Mouse (Mus musculus) E14TG2a.4 (cell line): Measurements from ENCODE around the gene Dnah2.
A peak's percentile ranks its signal among the peaks of the same experiment; 100 is the strongest.
"Not testable (repeated sequence)": the region's sequence is repeated elsewhere in the genome, so short reads cannot be mapped to it uniquely, and the experiment has no call there.

Source experiments
- H3K27me3 ChIP-seq: 2 replicates; pipeline ENCODE4 v1.6.1; 2014; ENCODE audit warnings: low read length, control low read depth; ENCODE audit not compliant: insufficient read depth
- H3K36me3 ChIP-seq: 2 replicates; pipeline ENCODE4 v1.6.1; 2014; ENCODE audit warnings: low read length, control low read depth; ENCODE audit not compliant: insufficient read depth
- H3K4me1 ChIP-seq: replicated peaks from 2 replicates; pipeline ENCODE4 v1.6.1; 2014; ENCODE audit warnings: low read depth, low read length, control low read depth
- H3K4me3 ChIP-seq: replicated peaks from 2 replicates; pipeline ENCODE4 v1.5.1; 2014; ENCODE audit warnings: mild to moderate bottlenecking, low read length
- H3K9me3 ChIP-seq: 2 replicates; pipeline ENCODE4 v1.6.1; 2014; ENCODE audit warnings: low read length, control low read depth
- CTCF ChIP-seq: conservative IDR thresholded peaks from 2 replicates; pipeline ENCODE4 v1.5.1; 2014; ENCODE audit warnings: low read length
- NANOG ChIP-seq: IDR thresholded peaks from 2 replicates; pipeline ENCODE4 v1.6.1; 2014; ENCODE audit warnings: borderline replicate concordance, low read length, mixed read lengths
- POU5F1 ChIP-seq: IDR thresholded peaks from 2 replicates; pipeline ENCODE4 v1.6.1; 2014; ENCODE audit warnings: low read length, borderline replicate concordance

Dnah2 gene

DNA sequence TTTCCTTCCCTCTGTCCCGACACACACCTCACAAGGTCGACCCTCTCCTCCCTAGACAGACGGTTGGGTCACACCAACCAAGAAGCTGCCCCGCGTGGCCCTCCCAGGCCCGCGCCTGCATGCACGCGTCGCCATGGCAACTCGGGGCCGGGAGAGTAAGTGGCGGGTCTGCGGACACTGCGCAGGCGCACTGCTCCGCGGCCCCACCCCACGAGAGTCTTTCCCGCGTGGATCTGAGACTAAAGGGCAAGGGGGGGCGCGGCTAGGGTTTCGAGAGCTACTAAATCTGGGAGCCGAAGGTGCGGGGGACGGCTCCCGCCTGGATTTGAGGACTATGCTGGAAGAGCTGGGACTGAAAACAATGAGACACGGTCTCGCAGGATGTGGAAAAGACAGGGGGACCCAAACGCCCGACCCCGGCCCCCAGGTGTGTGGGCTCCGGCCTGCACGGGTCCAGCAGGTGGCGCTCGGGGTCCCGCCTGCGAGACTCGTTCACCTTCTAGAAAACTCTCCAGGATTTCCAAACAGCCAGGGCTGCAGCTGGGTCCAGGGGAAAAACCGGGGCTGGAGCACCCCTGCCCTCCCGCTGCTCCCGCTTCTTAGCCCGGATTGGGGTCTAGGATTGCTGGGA is 2.4 kb downstream of the Dnah2 start:
- peaks cover 75% of the 10 kb centered on the region for H3K4me1 ChIP-seq
- TF ChIP-seq NANOG (no peak), POU5F1 (no peak), CTCF (peak; percentile 33; the same call in 1 of the 2 replicates)

DNA sequence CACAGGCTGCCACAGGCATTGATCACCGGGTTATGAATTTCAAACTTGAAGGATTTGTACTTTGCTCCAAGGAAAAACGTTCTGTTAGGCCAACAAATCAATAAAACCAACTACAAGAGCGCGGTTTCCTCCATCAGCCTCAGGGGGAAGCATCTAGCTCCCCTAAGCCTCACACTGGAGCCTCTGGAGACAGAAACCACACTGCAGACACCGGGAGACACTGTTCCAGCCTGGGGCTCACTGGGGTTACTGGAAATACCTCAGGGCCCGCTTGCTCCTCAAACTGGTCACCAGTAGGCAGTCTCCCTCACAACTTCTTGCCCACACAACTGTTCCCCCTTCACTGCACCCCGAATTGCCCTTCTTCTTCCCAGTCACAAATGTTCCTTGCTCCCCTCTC is 3.0 kb downstream of the Dnah2 start:
- Histone ChIP-seq H3K9me3 (no peaks in the 10 kb centered on the region), H3K4me3 (peak overlapping the region; percentile 79), H3K36me3 (no peaks in the 10 kb centered on the region), H3K27me3 (peaks cover 3% of the 10 kb centered on the region; the same call in 1 of the 2 replicates), H3K4me1 (peaks cover 69% of the 10 kb centered on the region)
- TF ChIP-seq POU5F1: no peak
- no peak for TF ChIP-seq CTCF
- no peak for TF ChIP-seq NANOG

More for the DNA sequence above, 2.4 kb downstream of the Dnah2 start:
- Histone ChIP-seq H3K27me3 (peaks cover 3% of the 10 kb centered on the region; the same call in 1 of the 2 replicates), H3K36me3 (no peaks in the 10 kb centered on the region), H3K9me3 (no peaks in the 10 kb centered on the region), H3K4me3 (peak overlapping the region; percentile 79)

DNA sequence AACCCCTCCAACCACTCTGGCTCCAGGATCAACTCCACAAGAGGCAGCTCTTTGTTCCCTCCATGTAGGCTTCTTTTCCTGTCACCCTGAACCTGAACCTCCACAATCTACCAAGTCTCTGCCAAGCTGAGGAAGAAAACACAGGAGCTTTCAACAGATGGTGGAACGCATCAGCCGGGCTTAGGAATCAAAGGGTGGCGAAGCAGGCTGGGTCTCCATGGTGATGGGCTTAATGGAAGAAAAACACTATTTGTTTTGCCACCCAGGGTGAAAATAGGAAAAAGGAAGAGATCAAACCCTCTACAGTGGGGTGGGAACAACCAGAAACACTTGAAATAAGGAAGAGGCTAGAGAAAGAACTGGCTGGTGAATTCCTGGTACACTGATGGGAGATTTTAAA is 5.3 kb downstream of the Dnah2 start:
- Histone ChIP-seq H3K4me1 (peaks cover 59% of the 10 kb centered on the region), H3K9me3 (no peaks in the 10 kb centered on the region), H3K4me3 (no peak overlapping the region), H3K27me3 (peaks cover 3% of the 10 kb centered on the region; the same call in 1 of the 2 replicates), H3K36me3 (no peaks in the 10 kb centered on the region)
- TF ChIP-seq POU5F1 (no peak), CTCF (no peak), NANOG (no peak)

DNA sequence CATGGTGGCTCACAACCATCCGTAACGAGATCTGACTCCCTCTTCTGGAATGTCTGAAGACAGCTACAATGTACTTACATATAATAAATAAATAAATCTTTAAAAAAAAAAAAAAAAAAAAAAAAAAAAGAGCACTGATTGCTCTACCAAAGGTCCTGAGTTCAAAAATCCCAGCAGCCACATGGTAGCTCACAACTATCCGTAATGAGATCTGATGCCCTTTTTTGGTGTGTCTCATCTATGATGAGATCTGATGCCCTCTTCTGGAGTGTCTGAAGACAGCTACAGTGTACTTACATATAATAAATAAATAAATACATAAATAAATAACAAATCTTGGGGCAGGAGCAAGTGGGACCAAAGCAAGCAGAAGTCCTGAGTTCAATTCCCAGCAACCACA is 7.2 kb downstream of the Dnah2 start:
- H3K27me3 ChIP-seq, H3K4me3 ChIP-seq, H3K9me3 ChIP-seq, H3K36me3 ChIP-seq: not testable (repeated sequence)
- peaks cover 54% of the 10 kb centered on the region for H3K4me1 ChIP-seq

DNA sequence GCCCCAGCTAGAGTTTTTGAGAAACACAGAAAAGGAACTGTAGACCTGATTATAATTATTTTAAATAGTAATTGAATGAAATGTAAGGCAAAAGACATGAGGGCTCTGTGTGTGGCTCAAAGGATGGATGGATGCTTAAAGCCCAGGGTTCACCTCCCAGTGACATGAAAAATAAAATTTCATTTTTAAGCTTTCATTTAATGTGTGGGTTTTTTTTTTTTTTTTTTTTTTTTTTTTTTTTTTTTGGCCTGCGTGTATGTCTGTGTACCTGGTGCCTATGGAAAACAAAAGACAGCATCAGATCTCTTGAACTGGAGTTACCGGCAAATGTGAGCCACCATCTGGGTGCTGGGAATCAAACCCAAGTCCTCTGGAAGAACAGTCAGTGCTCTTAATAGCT is 8.2 kb downstream of the Dnah2 start:
- Histone ChIP-seq H3K27me3 (no peaks in the 10 kb centered on the region), H3K9me3 (no peaks in the 10 kb centered on the region)
- no peak for TF ChIP-seq POU5F1
- TF ChIP-seq NANOG: no peak
- TF ChIP-seq CTCF: no peak

DNA sequence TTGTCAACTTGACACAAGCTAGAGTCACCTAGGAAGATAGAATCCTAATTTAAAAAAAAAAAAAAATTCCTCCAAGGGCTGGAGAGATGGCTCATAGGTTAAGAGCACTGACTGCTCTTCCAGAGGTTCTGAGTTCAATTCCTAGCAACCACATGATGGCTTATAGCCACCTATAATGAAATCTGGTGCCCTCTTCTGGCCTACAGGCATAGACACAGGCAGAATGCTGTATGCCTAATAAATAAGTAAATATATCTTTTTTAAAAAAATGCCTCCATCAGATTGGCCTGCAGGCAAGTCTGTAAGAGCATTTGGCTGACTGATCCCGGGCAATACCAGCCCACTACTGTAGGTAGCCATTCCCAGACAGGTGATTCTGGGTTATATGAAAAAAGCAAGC is 13.9 kb downstream of the Dnah2 start:
- Histone ChIP-seq H3K4me1 (peaks cover 19% of the 10 kb centered on the region), H3K4me3 (no peak overlapping the region), H3K27me3 (0 out of 2 replicates have a peak, but pooled peaks cover under 1% of the 10 kb centered on the region), H3K36me3 (no peaks in the 10 kb centered on the region), H3K9me3 (no peaks in the 10 kb centered on the region)
- TF ChIP-seq NANOG (no peak), CTCF (peak; percentile 36)

More for the DNA sequence above, 8.2 kb downstream of the Dnah2 start:
- Histone ChIP-seq H3K4me3 (no peak overlapping the region), H3K4me1 (peaks cover 48% of the 10 kb centered on the region), H3K36me3 (no peaks in the 10 kb centered on the region)

DNA sequence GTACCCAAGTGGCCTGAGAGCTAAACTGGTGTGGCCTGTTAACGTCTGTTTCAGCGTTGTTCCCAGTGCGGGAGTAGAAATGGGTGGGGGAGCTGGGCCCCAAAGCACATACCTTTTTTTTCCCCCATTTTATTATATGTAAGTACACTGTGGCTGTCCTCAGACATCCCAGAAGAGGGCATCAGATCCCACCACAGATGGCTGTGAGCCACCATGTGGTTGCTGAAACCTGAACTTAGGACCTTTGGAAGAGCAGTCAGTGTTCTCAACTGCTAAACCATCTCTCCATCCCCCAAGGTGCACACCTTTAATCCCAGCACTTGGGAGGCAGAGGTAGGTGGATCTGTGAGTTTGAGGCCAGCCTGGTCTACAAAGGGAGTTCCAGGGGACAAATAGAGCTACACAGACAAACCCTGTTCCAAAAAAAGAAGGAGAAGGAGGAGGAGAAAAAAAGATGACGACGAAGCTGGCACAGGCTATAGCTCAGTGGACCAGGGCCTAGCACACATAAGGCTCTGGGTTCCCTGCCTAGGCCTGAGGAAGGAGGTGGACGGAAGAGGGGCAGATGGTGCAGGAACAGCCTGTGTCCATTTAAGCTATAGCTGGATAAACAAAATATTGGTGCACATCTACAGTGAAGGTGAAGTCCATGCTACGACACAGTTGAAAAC is 16.3 kb downstream of the Dnah2 start:
- Histone ChIP-seq H3K4me3 (no peak overlapping the region), H3K9me3 (no peaks in the 10 kb centered on the region), H3K4me1 (peaks cover 18% of the 10 kb centered on the region), H3K36me3 (no peaks in the 10 kb centered on the region), H3K27me3 (peaks cover 19% of the 10 kb centered on the region)
- TF ChIP-seq POU5F1: no peak
- no peak for TF ChIP-seq NANOG
- no peak for TF ChIP-seq CTCF

DNA sequence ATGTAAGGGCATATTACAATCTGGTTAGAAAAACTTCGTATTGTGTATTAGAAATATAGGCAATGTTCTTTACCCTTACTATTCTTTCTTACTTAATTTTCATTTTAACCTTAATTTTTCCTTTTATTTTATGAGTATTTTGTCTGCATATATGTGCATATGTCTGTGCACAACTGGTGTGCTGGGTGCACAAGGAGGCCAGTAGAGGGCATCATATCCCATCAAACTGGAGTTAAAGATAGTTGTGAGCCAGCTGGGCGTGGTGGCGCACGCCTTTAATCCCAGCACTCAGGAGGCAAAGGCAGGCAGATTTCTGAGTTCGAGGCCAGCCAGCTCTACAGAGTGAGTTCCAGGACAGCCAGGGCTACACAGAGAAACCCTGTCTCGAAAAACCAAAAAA is 18.2 kb downstream of the Dnah2 start:
- peak; percentile 59 for TF ChIP-seq CTCF
- not testable (repeated sequence) for H3K9me3 ChIP-seq
- peaks cover 24% of the 10 kb centered on the region for H3K4me1 ChIP-seq

DNA sequence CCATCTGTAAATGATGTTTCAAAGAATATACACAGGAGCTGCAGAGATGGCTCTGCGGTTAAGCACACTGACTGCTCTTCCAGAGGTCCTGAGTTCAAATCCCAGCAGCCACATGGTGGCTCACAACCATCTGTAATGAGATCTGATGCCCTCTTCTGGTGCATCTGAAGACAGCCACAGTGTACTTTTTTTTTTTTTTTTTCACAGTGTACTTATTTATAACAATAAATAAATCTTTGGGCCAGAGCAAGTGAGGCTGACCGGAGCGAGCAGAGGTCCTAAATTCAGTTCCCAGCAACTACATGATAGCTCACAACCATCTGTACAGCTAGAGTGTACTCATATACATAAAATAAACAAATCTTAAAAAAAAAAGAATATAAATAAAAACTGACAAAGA is 18.6 kb downstream of the Dnah2 start:
- Histone ChIP-seq H3K4me1 (peaks cover 24% of the 10 kb centered on the region), H3K27me3 (peaks cover 31% of the 10 kb centered on the region)
- H3K9me3 ChIP-seq, H3K4me3 ChIP-seq, H3K36me3 ChIP-seq: not testable (repeated sequence)

More for the DNA sequence above, 18.2 kb downstream of the Dnah2 start:
- not testable (repeated sequence) for H3K36me3 ChIP-seq, H3K4me3 ChIP-seq
- H3K27me3 ChIP-seq: peaks cover 31% of the 10 kb centered on the region
